Mouse (Mus musculus): Measurements from ENCODE around the gene Hpca.
A peak's percentile ranks its signal among the peaks of the same experiment; 100 is the strongest.

The Hpca gene

DNA sequence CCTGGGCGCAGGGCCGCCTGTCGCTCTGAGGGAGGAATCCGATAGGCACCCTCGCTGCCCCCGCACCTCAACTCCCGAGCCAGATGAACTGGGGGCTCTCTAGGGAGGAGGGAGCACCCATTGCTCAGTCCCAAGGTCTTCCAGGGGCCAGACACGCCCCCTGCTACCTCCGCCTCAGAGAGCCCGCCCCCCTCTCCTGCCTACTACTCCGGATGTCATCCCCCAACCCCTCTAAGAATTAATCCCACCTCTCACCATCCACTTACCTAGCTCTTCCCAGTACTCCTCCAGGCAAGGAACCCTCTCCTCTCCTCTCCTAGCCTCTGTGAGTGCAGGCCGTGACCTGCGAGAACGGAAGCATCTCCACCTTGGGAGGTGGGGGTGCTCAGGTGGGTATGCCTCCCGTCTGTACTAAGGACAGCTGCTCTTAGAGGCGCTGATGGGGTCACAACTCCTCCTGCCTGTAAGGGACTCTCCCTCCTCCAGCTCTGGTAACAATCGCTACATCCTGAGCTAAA lies at the start of gene Hpca:
TSS of gene Hpca (minus strand) at position 468 of the 518 bp plus-strand sequence.
- no peak for DNase-seq (ENCODE audit: low spot score in 2 of 2)

DNA sequence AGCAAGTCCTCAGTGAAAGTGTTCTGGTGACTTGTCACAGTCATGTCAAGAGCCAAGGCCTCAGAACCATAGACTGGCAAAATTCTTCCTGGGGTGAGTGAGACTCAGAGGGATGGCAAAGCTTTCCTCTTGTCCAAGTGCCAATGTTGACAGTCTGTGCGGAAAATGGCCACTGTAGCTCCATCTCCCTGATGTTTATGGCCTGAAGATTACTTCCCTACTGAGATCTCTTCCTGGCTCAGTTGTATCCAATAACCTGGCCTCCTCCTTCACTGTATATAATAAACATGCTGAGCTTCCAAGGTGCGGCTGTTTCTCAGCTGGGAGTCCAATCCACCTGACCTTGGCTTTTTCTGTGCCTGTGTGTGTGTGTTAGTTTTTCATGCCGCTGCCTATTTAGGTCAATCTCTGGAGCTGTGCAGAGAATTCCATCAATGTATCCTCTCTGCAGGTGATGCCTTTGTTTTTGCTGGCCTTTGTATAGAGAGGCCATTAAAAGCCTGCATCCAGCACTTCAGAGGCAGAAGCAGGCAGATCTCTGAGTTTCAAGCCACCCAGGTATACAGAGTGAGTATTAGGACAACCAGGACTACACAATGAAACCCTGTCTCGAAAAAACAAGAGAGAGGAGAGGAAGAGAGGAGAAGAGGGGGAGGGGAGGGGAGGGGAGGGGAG lies 39.9 kb upstream of the Hpca start:
- DNase-seq (ENCODE audit: low spot score in 2 of 2): no peak

DNA sequence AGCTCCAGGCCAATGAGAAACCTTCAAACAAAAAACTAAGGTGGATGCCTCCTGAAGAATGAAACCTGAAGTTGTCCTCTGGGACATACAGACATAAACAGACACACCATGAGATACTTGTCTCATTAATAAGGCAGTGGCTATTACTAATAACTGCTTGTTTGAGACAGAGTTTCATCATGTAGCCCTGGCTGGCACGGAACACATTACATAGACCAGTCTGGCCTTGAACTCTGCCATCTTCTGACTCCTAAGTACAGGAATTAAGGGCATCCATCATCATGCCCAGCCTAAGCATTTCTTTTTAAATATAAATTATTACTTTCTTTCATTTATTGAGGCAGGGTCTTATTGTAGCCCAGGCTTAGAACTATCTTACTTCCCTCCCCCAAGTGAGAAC lies 39.2 kb upstream of the Hpca start:
- no peak for DNase-seq (ENCODE audit: low spot score in 2 of 2)

DNA sequence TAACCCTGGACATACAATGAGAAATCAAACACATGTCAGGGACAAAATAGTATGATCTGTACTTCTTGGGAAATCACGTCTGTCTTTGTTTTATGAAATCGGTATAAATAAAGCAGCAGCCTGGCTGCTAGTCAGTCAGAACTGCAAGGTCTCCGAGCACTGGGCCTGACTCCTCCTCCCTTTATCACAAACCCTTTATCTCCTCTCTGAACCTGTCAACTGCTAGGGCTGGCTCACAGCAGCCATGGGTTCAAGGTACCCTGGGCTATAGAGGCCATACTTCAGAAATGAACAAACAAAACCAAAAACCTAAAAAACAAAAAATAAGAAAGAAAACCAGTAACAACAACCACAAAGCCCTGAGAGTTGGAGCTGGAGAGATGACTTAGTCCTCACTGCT lies 36.7 kb upstream of the Hpca start:
- no peak for DNase-seq (ENCODE audit: low spot score in 2 of 2)

DNA sequence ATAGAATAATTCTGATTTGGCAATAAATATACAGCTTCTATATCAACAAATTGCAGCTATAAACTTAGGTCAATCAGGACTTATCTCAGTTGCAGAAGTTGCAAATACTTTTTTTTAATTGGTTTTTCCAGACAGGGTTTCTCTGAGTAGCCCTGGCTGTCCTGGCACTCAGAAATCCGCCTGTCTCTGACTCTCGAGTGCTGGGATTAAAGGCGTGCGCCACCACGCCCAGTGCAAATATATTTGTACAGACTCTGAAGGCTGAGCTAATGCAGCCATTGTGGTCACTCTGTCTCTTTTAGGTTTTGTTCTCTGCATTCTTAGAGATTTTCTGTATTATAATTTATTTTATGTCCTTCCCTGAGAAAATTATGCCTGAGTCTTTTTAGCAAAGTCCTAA lies 35.7 kb upstream of the Hpca start:
- no peak for DNase-seq (ENCODE audit: low spot score in 2 of 2)

DNA sequence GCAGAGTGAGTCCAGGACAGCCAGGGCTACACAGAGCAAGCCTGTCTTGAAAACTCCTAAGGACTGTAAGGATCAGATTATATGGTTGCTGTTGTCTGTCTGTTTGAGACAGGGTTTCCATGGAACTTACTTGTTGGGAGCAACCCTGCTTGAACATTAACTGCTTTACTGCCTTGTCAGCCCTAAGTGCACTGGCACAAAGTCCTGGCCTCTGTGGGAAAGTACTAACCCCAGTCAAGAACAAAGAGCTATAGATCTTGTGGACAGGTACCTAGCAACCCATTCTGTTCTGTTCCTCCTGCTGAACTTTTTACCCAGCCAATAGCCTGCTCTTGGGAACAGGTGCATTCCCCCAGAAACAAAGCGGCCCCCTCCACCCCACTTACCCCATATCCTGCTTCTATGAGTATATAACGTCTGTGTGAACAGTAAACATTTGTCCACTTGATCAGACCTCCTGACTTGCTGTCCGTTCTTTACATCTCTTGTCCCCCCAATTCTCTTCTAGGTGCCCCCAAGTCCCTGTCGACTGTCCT lies 29.5 kb upstream of the Hpca start:
- no peak for DNase-seq (ENCODE audit: low spot score in 2 of 2)

DNA sequence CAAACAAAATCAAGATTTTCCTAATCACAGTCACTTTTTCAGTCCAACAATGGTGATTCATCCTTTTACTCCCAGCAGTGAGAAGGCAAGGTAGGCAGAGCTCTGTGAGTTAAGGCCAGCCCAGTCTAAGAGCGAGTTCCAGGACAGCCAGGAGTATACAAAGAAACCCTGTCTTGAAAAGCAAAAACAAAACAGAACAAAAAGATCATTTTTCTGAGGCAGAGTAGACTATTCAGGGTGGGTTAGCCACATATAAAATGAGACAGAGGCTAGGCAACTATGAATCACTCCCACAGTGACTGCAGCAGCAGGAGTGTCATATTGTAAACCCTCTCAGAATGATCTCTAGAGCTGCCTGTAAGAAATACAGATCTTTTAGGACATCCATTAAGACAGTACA lies 27.5 kb upstream of the Hpca start:
- DNase-seq (ENCODE audit: low spot score in 2 of 2): no peak

DNA sequence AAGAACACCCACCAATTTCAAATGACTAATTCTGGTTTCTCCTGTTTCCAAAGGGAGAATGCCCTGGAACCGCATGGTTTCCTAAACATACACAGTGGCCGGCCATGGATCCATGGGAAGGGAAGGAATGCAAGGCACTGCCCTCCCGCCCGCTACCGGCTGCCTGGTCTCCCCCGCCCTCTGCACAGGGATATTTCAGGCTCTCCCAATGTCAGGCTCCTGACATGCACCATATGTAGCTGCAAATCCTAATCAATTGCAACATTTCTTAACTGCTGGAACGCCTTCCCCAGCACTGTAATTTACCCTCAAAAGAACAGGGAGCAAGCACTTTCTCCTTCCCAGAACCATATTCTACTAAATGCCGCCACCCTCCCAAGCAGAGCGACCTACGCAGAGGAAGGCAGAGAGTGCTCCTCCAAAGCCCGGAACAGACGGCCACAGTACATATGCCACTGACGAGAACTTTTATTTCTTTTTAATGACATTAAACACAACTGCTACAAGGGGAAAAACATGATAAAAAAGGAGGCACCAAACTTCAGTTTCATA lies 25.8 kb upstream of the Hpca start:
- no peak for DNase-seq (ENCODE audit: low spot score in 2 of 2)

DNA sequence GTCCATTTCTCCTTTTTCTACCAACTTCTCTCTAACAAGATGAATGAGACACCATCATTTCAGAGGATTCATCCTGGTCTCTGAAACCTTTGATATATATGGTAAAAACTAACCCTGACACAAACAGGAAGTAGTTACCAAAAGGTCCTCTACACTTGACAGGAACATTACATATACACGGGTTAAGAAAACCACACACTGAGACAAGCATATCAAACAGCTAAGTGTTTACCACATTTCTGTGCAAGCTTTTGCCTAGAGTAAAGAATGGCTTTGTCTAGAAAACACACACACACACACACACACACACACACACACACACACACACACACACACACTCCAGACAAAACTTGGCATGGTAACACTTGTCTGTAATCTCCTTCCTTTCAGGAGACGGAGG lies 24.6 kb upstream of the Hpca start:
- no peak for DNase-seq (ENCODE audit: low spot score in 2 of 2)

DNA sequence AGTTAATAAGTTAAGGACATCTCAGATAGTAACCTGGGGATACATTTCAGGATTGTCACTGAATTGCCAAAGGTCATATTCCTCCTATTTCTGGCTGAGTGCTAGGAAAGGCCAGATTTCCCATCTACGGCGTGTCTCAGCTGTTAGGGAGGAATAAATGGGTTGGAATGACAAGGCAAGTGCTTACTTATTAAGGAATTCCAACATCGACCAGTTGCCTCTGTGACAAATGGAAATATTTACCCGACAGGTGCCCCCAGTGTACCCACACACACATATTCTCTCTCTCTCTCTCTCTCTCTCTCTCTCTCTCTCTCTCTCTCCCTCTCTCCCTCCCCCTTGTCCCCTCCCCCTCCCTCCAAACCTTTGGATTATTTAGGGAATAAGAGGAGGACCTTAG lies 24.1 kb upstream of the Hpca start:
- DNase-seq (ENCODE audit: low spot score in 2 of 2): no peak

DNA sequence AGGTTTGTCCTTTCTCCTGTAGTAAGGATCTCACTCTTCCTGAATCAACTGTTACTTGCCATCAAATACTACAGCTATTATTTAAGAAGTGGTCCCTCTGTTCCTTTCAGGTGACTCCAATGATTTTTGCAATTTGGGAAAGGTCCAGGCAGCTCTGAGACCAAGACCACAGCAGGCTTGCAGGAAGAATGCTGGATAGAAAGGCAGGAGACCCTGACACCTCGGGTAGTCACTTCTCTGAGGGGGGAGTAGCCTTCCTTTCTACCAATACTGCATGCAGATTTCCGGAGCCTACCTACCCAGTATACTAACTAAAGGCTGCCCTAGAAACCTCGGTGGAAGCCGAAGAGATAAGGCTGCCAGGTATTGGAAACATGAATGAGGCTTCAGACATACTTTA lies 23.6 kb upstream of the Hpca start:
- DNase-seq (ENCODE audit: low spot score in 2 of 2): no peak

DNA sequence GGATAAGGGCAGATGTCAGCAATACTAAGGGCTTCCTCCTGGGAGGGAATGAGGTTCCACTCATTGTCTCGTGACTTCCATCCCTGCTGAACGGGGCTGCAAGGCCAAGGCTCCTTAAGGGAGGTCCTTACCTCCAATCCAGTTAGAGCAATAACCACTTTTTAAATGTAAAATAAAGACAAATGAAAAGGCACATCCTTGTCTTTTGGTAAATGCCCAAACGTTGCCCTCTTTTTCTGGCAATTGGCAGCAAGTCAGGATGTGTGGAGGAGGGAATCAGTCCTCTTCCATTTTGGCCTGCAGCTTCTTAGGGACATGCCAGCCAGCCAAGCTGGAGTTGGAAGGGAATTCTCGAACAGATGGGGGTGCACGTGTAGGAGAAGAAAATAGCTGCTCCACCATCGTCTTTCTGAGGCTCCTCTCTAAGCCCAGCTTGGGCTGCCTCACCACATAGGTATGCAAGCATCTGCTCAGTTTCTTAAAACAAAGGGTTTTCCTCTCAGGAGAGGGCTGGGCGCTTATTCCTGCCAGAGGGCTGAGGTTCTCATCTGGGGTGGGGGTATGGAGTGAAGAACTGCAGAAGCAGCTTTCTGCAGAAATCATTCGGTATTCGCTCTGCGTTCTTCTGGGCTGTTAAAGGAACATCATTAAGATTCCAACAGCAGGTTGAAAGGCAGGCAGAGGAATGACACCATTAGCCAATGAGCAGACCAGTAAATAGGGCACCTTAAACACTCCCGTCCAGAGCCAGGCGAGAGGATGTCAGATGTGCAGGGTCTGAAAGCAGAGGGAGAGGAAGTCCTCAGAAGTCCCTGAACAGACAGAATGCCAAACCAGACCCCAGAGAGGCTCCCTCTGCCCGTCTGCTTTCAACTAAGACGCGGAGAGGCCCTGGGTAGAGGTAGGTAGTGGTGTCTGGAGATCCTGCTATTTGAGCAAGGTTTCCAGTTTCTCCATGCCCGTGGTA lies 22.8 kb upstream of the Hpca start:
- peak; percentile 84 to 93 for DNase-seq (ENCODE audit: low spot score in 2 of 2)

DNA sequence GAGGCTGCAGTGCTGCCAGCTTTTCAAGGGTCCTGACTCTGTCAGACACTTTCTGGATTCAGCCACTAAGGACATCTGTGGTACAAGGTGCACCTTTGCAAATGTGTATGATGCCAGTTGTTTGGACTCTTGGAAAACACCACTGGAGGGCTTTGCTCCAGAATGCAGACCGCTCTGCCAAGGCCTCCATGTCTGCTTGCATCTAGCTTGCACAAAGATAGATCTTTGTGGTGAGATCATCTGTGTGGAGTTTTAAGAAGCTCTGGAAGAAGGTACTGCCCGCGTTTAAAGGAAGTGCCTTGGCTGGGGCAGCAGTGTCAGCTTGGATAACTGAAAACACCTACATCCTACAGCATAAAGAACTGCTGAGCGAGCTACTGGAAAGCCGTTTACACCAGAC lies 21.7 kb upstream of the Hpca start:
- no peak for DNase-seq (ENCODE audit: low spot score in 2 of 2)

DNA sequence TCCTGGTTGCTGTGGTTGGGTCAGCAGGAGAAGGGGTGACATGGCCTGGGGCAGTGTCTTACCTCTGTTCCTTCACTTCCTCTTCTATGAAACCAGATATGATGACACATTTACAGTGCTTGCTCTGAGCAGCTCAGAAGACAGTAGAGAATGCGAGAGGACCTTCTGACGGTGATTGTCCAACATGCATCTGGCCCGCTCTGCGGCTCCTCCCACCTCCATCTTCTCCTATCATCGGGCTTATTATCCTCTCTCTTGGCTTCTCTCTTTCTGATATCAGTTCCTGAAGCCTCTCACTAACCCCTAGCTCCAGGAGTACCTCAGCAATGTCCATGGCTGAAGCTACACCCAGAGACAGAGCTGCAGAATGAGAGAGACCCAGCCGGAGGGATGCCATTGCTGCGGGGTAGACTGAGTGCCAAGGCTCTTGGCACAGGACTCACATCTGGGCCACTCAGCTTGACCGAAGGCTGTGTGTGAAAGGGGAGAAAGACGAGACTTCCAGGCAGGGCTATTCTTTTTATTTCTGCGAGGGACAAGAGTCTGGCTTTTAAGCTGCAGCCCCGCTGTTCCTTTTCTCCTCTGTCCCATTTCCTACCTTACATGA lies 20.7 kb upstream of the Hpca start:
- no peak for DNase-seq (ENCODE audit: low spot score in 2 of 2)

DNA sequence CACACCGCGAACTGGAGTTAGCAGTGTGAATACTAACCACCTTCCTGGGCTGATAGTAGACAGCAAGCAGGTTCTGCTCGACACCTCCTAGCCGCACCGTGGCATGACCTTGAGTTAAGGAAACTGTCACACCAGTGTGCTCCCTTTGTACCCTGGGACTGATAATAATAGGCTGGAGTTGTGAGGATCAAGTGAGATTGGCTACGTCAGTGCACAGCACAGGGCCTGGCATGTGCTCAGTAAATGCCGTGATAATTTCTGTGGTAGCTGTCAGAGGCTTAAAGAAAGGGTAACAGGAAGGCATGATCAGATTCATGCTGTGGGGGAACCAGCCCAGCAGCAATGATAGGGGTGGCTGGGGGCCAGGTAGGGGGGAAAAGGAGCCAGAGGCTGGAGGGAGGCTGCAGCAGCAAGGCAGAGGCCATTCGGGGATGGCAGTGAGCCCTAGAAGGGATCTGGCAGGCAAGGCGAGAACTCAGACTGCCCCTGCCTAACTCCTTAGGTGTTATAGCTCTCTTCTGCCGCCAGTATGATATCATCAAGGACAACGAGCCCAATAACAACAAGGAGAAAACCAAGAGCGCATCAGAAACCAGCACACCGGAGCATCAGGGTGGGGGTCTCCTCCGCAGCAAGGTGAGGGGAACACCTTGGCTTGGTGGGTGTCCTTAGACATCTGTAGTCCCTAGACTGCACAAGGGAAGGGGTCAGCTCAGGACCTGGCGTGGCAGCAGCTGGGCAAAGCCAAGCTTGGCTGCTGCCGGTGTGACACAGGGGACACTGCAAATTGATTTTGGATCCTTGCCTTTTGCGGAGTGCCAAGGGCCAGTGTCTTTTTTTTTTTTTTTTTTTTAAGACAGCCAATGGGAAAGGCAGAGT lies 20.0 kb upstream of the Hpca start:
- DNase-seq (ENCODE audit: low spot score in 2 of 2): no peak

DNA sequence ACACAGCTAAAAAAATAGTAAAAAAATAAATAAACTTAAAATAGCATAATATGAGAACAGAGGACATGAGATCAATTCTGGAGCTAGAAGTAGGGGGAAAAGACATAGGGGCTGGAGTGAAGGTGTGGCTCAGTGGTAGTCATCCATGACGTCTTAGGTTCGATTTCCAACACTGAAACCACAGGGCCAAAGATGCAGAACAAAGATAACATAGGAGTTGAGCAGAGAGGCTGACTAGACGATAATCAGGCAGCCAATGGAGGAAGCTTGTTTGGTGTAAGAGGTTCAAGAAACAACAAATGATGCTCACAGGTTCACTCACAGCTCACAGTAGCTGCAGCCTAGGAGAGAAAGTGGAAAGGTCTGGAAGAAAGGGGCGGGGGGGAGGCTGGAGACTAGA lies 19.0 kb upstream of the Hpca start:
- DNase-seq (ENCODE audit: low spot score in 2 of 2): no peak

DNA sequence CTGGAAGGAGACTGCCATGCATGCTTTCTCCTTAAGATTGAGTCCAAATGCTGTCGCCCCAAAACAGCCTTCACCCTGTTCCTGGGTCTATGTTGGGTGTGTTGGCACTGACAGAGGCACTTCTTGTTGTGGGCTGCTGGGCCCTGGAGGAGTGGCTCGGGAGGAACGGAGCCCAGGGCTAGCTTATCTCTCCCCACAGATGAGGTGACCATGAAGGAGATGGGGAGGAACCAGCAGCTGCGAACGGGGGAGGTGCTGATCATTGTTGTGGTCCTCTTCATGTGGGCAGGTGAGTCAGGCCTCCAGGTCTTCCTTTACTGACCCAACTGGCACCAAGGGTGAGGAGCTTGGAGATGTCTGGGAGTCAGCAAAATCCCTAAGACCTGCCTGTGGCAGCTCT lies 17.8 kb upstream of the Hpca start:
- DNase-seq (ENCODE audit: low spot score in 2 of 2): no peak

DNA sequence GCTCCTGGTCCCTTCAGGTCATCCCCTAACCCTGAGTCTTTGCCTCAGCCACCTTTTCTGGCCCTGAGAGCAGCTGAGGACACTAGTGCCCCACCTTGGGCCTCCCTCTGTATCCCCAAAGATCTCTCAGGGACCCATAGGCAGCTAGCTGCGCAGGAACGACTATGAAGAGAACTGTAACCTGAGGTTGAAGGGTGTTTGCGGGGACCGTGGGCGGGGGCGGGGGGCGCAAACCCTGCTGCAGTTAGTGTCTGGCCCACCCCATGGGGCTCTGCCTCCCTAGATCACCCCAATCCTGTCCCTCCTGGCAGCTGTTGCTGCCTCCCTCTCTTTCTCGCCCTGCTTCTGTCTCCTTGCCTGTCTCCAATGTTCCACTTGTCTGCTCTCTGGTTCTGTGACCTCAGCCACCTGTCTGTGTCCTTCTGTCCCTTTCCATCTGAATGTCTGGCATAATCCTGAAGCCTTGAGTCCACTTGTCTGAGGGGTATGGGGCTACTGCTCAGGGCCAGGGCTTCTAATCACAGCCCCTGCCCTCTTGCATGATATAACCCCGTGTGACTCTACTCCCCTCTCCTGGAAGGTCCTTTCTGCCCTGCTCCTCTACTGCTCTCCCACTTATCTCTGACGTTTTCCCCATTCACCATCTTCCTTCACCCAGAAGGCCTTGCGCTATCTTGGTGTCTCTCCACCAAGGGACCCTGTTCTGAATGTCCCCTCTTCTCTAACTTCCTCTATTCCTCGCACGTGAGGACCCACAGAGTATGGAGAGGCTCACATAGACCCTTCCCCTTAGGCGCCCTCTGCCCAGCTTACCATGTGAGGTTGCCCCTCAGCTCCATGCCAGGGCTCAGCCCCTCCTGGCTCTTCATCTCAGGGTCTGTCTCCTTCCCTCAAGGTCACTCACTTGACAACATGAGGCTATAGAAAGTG lies 15.8 kb upstream of the Hpca start:
- no peak for DNase-seq (ENCODE audit: low spot score in 2 of 2)

DNA sequence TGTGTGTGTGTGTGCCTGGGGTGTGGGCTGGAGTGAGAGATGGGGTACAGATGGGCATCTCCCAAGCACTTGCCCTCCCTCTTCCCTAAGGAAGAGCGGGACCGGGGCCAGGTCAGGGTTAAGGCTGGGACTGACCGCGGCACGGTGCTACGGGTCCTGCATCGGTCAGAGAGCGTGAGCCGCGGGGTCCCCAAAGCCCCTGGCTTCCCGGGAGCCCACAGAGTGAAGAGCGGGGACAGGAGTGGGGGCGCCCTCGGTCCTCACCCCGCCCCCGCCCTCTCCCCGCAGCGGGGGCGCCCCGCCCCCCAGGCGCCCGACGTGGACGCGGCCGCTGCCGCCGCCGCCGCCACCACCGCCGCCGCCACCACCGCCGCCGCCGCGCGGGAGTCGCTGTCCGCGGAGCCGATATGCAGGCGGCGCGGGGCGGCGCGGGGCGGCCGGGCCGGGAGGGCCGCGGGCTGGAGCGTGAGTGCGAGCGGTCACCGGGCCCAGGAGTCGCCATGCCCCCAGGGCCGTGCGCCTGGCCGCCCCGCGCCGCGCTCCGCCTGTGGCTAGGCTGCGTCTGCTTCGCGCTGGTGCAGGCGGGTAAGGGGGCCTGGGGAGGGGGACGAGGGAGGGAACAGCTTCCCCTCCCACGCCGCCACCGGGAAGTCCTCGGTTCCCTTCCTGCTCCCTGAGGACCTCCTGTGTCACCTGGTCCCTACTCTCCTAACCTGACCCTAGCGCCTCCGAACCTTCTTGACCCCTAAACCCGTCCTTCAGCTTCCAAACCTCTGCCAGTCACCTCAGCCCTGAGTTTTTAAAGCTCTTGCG lies 14.9 kb upstream of the Hpca start, which contains the start of gene Fndc5:
TSS of gene Fndc5 (plus strand) at position 421 of the 813 bp plus-strand sequence.
- no peak for DNase-seq (ENCODE audit: low spot score in 2 of 2)

Data from right cerebral cortex, postnatal 36 days (tissue).